Mouse (Mus musculus) lung, postnatal 4 days (tissue): ENCODE results near the gene Pla1a.

Experiments
- DNase-seq, 2 experiments: peaks; one replicate each; pipeline ENCODE4 v3.0.0; 2021

The Pla1a gene

DNA sequence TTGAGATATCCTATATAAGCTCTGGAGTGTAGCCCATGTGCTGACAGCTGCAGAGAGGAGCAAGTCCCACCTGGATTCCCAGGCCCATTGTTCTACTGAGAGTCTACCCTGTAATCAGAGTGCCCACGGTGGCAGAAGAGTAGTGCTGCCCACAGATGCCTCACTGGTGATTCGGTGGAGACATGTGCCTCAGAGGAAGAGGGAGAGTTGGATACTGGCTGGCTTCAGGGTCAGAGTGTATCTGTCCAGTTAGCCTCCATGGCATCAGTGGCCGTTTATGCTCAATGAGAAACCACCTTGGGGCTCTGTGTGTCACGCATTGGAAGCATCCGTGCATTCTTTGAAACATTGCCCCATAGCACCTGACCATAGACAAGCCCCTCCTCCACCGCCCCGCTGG, 69.3 kb downstream of the Pla1a start:
- DNase-seq, result no peak

- DNase-seq, result no peak
Measured at GRCm38 (mm10) chr16:38363256-38363595, 69.7 kb downstream of the Pla1a start.

GRCm38 (mm10) chr16:38362493-38363255, 70.3 kb downstream of the Pla1a start:
- DNase-seq, result no peak

GRCm38 (mm10) chr16:38361933-38362332, 71.0 kb downstream of the Pla1a start, which contains the start of gene Popdc2:
TSS of gene Popdc2 (plus strand) at chr16:38362209.
- DNase-seq, result peak; percentile 23 to 40

DNA sequence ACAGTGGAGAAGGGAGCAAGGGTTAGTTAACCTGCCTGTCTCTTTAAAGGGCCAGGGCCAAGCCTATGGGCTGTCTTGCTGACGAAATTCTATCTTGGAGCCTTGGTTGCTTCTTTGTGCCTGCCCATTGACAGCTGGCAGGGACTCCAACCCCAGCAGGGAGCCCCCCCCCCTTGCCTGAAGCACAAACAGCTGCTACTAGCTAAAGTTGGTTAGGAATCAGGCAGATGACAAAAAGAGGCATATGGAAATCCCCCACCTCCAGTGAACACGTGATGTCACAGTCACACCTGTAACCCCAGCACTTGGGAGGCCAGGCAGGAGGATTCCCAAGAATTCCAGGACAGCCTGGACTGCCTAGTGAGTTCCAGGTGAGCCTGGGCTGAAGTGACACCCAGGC, 72.6 kb downstream of the Pla1a start:
- DNase-seq, result no peak

- no peak for DNase-seq
Measured at GRCm38 (mm10) chr16:38359857-38360256, 73.1 kb downstream of the Pla1a start.

DNA sequence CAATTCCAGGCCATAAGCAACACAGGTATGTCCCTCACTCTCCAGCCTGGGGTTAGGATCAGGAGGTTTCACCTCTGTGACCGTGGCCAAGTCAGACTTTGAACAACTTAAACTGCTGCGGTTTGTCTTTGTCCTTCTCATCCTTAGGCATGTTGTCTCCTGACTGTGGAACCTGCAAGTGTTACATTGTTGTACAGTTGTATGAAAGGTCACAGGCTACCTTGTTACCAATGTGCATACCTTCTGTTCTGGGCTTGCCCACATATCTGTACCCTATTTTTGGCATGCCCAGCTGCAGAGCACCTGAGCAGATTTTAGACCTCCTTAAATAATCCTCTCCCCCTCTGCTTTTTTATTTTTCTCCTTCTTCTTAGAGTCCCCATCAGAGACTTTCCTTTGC, 73.7 kb downstream of the Pla1a start:
- no peak for DNase-seq

DNA sequence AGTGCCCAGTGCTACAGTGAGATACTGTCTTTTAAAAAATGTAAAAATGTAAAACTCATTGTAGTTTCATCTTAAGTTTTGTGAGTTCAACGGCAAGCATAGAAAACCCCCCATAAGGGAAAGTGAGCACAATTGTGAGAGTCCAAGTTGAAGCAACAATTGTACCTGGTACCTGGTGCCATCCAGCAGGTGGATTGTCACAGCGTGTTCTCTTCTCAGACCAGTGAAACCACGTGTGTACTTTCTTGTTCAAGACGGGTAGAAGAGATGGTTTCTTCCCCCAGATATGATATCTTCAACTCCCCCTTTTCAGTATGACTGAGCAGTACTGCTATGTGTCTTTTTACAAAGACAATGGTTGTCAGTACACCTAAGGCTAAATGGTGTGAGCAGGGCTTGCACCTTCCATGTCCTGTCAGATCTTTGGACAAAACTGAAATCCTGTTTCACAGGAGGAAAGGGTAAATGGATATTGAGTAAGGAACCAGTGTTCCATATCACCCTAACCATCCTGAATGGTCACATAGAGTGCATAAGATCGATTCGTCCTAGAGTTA, 74.6 kb downstream of the Pla1a start:
- DNase-seq, result no peak

DNA sequence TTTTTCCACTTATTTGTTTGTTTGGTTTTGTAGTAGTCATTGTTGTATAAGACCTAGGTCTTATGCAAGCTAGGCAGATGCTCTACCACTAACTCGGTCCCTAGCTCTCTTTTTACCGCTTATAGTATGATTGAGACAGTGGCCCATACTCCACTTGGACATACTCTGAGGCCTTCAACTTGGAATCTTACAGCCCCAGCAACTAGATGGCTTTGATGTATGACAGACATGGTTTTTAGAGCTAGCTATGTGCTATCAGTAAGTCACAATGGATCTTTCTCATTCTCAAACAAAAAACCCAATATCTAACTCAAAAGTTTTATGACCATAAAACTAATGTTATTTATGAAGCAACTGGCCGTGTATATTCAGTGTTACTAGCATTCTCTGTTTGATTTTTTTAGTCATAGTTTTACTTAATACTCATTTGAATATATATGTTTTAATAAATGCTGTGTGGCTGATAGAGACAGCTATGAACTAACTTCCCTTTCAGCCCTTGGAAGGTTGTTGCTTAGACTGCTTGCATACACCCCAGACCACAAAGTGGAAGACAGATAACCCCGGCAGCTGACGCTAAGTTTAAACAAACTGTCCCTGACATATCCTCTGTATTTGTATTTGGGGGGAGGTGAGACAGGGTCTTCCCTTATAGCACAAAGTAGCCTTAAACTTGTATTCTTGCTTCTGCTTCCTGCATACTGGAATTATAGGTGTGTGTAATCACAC, 78.6 kb downstream of the Pla1a start:
- DNase-seq, result no peak

DNA sequence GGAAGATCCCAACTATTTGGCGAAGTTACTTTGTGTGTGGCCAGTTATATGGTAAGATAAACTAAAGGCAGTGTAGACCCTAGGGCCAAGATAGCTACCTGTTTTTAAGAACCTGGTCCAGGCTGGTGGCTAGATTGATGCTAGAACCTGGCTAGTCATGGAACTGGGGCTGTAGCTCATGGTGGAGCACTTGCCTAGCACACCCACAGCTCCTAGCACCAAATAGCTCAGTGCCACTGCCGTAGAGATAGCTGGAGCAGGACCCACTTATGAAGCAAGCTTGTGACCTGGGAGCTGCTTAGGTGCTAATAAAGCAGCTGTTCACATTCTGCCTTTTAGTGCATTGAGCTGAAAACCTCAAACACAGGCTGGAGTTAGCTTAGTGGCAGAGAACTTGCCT, 79.3 kb downstream of the Pla1a start:
- no peak for DNase-seq

- DNase-seq, result no peak
Measured at GRCm38 (mm10) chr16:38352851-38353250, 80.1 kb downstream of the Pla1a start.

DNA sequence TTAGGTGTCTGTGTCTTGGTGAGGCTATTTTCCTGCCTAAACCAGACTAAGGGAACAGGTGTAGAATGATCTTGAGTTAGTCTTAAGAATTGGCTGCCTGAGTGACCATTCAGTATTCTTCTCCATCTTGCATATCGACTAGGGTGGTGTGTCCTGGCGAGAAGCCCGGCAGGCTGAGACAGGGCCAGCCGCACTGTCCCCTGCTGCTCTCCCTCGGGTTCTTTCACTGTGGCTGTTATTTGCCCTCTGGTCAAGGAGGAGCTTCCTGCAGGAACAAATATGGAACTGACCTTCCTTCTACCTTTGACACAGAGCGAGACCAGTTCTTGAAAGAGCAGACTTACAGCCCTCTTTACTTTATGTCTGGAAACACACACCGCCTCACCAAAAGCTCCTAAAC, 80.9 kb downstream of the Pla1a start:
- no peak for DNase-seq

DNA sequence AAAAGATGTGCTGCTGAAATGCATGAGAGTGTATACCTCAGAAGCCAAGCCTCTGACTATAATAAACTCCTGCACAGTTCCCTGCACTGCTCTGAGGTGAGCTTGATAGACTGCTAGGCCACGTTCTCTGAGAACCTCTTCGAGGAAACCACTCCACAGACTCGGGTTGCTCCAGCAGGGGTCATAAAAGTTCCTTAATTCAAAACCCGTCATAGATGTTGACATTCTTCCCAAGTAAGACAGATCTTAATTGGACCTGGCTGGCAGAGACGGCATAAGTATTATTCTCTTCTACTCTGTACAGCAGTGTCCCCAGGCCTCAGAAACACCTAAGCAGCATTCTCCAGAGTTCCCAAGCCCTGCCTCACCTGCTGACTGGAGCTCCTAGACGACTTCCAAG, 82.0 kb downstream of the Pla1a start:
- no peak for DNase-seq

DNA sequence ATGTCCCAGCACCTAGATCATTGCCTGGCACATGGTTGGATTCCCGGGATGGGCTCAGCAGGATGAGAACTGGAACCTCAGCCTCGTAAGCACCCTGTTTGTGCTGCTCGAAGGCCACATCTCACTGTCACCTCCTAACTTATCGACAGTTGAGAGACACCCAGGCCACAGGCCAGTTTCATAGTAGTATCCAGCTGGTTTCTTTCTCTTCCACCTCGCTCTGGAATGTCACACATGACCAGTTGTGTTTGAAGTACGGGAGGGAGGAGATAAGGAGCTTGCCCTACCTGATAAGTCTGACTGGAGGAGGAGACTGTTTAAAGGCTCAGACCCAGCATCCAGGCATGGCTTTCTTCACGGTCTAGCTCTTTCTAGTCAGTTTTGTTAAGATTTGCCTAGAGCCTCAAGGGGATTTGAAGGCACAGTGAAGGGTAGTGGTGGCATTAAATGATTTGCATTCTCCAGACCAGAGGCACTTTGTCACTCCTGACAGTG, 82.5 kb downstream of the Pla1a start:
- DNase-seq, result peak; percentile 16 to 47

DNA sequence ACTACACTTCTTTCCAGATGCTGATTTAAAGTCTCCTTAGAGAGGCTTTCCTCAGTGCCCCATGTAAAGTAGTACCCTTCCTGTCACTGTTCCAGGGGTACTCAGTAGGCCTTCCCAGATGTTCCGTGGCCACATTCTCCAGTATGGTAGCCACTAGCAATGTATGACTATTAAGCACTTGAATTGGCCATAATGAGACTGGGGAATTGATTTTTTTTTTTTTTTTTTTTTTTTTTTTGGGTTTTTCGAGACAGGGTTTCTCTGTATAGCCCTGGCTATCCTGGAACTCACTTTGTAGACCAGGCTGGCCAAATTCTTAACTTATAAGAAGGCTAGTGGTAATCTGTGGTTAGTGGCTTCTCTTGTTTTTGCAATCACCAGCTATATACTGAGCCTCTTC, 83.1 kb downstream of the Pla1a start:
- no peak for DNase-seq

DNA sequence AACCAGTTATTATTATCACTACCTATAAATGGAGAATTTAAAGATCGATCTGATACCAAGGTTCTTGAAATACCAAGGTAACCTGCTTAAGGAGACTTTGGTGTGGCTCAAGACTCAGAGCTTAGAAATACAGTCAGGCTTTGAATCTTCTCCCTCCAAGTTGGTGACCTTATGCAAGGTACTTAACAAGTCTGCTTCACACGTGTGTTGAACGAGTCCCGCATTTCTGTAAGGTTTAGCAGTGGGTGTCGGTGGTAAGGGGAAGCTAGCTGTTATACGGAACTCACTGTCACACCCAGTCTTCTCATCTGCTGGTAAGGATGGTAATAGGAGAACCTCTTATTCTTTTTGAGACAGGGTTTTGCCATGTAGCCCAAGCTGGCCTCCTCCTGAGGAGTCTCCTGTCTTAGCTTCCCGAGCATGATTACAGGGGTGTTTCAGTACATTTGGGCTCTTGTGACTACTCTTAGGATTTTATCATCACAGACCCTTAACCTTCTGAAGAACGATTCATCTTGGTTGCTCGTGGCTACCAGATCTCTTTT, 84.7 kb downstream of the Pla1a start:
- no peak for DNase-seq

- no peak for DNase-seq
Measured at GRCm38 (mm10) chr16:38347588-38347987, 85.4 kb downstream of the Pla1a start.

GRCm38 (mm10) chr16:38346529-38347325, 86.2 kb downstream of the Pla1a start, which contains the start of the genes Cox17 and Gm21987:
TSS of gene Cox17 (plus strand) at chr16:38346991.
TSS of gene Gm21987 (plus strand) at chr16:38347040.
- DNase-seq, result peak; percentile 92 to 94
